Mouse (Mus musculus): ENCODE data around the gene Jag1.

Jag1 gene

DNA sequence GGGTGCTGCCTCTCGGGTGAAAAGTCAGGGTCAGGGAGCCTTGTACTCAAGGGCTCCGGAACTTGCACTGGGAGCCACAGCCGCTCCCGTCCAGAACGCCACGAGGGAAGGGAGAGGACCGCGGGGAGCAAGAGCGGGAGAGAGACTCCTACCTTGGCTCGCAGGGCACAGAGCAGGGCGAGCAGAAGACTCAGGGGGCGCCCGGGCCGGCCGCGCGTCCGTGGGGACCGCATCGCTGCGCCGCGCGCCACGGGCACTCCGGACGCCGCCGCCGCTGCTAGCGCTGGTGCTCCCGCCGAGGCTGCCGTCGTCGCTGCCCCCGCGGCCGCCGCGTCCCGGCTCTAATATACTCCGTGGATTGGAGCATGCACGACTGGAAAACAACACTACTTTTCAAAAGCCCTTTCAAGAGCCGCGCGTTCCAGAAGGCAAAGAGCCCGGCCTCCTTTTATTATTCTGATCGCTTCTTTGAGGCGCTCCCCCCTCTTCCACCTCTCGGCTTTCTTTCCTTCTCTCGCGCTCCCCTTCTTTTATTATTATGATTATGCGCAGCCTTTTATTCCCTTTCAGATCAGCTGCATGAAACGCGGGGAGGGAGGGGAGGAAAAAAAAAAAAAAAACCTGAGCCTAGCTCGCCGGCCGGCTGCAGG, at the start of gene Jag1:
Gene Jag1 (minus strand): TSS at position 620 of the 650 bp plus-strand sequence.
- DNase-seq (ENCODE audit: low spot score) = no peak

GRCm38 (mm10) chr2:137156018-137156417, 39.6 kb upstream of the Jag1 start:
- no peak for DNase-seq (ENCODE audit: low spot score)

- no peak for DNase-seq (ENCODE audit: low spot score)
These were observed 37.4 kb upstream of the Jag1 start for GRCm38 (mm10) chr2:137153825-137154224.

DNA sequence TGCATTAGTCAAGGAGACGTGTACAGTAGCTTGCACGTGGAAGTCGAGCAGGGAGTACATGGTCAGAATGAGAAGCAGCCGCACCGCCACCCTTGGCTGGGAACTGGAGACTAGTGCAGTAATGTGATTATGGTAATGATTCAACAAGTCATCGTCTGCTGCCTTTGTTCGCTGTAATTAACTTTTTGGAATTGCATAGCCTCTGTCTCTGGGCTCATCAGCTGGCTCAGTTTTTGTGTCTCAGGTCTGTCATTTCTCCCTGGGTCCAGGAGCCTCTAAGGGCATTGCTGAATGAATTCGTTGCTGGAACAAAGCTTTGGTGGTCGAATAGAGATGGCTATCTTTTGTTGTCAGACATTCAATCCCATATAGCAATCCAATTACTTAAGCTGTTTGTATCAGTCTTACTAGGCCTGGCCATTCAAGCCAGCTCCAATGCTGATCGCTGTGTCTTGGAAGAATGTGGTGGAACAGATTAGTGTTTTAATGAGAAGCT, 36.8 kb upstream of the Jag1 start:
- DNase-seq (ENCODE audit: low spot score) = no peak

DNA sequence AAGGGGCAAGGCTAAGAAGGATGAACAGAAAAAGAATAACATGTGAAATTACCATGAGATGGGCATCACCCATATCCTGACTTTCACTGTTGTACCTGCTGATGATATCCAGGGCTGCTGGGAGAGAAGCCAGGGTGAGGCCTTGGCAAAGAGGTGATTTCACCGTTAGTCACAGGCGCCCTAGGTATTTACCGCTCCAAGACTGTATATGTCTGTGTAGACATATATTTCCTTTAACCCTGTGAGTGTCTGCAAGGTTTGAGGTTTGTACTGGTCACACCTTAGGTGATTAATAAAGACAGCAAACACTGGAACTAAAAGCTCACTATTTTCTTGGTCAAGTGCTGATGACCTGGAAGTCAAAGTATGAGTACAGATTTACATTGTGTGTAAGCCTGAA, 34.5 kb upstream of the Jag1 start:
- DNase-seq (ENCODE audit: low spot score) = no peak

DNA sequence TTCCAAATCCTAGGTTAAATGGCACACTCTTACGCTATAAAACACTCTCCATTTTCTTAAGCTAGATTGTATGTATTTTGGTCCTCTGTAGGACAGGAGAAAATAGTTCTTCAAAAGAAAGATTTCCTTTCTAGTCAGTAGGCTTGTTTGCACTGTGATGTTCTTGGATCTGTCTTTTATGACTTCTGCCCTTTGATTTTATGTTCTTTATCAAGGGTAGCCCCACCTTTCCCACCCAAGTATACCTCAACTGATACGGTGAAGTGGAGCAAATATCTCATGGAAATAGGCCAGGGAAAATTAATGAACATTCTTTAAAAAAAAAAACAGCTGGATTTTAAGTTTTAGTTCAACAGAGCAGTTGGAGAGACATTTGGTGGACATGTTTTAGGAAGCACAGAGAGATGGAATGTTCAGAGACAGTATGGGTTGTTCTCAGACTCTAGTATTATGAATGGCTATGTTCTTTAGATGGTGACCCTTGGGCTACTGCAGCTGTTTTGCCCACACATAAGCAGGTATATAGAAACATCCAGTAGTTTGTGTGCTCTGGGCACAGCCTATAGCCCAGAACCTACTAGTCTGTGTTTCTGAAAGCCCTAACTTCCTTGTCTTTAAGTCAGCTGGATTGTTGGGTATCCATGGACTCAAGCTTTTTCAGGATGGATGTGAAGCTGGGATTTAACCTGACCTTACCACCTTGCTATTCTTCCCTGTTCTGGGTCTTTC, 30.7 kb upstream of the Jag1 start:
- no peak for DNase-seq (ENCODE audit: low spot score)

GRCm38 (mm10) chr2:137138063-137138462, 21.6 kb upstream of the Jag1 start:
- DNase-seq (ENCODE audit: low spot score) = no peak

DNA sequence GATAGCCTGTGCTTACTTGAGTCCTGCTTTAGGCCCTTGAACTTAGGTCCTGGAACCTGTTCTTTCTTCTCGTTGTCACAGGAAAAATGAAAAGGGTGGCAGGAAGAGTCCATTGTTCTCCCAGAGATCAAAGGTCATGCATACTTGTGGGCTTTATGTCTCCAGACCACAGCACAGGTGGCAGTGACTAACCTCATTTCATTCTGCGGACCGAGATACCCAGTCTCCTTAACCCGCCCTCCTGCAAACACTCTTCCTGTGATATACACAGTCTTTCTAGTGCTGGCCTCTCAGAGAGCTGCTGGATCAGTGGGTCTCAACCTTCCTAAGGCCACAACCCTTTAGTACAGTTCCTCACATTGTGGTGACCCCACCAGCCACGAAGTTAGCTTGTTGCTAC, 17.6 kb upstream of the Jag1 start:
- DNase-seq (ENCODE audit: low spot score) = no peak

DNA sequence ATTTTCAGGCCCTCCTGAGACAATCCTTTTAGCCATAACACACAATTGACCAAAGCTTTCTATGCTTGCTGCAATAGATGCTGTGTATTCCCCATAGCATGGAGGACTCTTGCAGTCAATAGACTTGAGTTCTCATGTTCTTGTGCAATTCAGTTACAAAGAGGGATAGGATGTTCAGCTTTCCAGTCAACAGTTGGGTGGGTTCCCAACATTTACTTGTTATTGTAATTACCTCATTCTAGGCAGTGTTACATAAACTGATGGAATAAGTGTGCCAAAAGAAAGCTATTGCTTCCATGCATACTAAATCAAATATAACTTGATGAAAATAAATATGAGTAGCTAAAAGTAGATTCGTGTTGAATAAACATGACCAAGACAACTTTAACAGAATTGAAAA, 8.4 kb upstream of the Jag1 start:
- DNase-seq (ENCODE audit: low spot score) = no peak

GRCm38 (mm10) chr2:137117321-137117690, 862 bp upstream of the Jag1 start:
- no peak for DNase-seq (ENCODE audit: low spot score)

GRCm38 (mm10) chr2:137116675-137117320, 354 bp upstream of the Jag1 start:
- DNase-seq (ENCODE audit: low spot score) = peak; percentile 5

DNA sequence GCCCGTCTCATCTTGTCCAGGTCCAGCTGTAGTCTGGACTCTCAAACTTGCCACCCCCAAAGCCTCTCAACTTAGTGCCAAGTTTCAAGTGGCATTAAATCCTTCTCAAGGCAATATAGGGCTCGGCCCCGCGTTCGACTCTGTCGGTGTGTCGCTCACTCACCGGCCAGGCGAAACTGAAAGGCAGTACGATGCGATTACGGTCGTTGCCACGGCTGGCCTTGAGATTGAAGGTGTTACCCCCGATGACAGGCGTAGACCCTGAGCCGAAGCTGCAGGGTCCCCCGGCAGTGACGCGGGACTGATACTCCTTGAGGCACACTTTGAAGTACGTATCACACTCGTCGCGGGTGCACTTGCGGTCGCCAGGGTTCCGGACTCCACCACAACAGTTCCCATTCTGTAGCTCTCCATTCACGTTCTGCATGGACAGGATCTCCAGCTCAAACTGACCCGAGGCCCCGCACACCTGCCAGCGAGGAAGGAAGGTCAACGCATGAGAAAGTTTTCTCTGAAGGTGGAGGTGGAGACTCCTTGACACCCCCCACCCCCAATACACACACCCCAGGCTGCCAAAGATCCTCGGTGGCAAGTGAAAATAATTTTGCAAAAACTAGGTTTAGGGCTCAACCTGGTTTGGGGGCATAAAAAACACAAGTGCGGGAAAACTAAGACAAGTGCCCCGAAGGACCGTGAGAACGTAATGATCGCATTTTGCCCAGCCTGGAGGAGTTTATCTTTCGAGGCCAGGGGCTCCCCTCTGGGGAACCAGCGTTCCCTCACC, 1.0 kb downstream of the Jag1 start:
- DNase-seq (ENCODE audit: low spot score) = no peak

GRCm38 (mm10) chr2:137114248-137115096, 2.0 kb downstream of the Jag1 start:
- DNase-seq (ENCODE audit: low spot score) = no peak

GRCm38 (mm10) chr2:137113288-137114061, 3.0 kb downstream of the Jag1 start:
- no peak for DNase-seq (ENCODE audit: low spot score)

- no peak for DNase-seq (ENCODE audit: low spot score)
These were observed 6.1 kb downstream of the Jag1 start for GRCm38 (mm10) chr2:137110214-137110898.

GRCm38 (mm10) chr2:137109321-137110213, 6.9 kb downstream of the Jag1 start:
- no peak for DNase-seq (ENCODE audit: low spot score)

DNA sequence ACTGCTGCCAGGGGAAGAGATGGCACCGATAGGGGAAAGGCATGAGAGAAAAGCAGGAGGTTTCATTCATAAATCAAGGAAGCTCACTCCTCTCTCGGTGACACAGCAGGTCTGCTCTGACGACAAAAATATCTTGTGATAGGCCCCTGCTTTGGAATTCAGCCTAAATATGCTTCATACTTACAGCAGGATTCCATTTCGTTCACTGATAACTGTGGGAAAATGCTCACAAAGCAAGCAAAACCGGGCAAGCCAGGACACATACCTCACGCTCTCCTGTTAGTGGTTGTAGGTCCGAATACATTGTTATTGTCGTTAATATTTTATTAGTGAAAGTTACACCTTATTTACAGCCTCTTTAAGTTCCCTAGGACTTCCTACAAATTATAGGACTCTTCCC, 8.5 kb downstream of the Jag1 start:
- no peak for DNase-seq (ENCODE audit: low spot score)

DNA sequence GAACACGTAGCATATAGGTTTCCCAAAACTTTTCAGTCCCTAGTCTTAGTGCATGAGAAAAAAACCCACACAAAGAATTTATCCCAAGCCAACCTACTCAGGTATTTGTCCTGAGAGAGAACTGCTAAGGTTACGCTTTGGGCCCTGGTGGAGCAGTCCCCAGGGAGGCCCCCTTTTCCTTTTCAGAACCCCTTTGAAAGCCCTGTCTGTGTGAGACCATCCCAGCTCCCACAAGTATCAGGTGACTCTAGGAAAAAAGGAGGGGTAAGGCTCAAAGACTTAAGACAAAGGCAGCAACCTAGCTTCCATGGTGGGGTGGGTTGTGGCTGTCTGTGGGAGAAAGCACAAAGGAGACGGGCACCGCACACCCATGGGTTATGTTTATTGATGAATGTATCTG, 9.2 kb downstream of the Jag1 start:
- no peak for DNase-seq (ENCODE audit: low spot score)

DNA sequence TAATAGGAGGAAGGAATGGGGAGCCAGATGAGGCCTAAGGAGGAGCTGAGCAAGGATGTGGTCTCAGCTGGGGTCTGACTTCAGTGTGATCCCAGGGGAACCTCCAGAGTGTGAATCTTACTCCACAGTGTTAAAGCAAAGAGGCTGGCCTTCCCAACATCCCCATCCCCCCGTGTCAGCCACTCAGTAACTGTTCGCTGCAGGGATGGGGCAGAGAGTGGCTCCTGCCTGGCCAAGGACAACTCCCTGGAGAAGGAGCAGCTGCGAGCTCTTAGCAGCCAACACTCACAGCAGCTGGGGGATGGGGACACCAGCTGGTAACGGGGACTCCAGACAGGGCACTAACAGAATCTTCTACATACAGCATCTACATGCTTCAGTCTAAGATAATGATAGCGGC, 15.4 kb downstream of the Jag1 start:
- no peak for DNase-seq (ENCODE audit: low spot score)

Data from spleen, adult 12 weeks (tissue).